ENCODE assay signal across 7 mouse cellular contexts in genomic region chr10:94115893-94116599, GRCm38 (mm10). TPM values are rescaled to one million over a fixed set of nuclear protein-coding genes. Genes with fewer than 3 reads are reported as not detected.
DNase-seq lines count a peak whose midpoint lies in the region; ATAC-seq and TF ChIP-seq lines count a peak whose summit lies in the region.

No protein-coding gene starts in this region.

- peak; percentile 70 for ATAC-seq in intestine, postnatal 0 days
- ATAC-seq in midbrain, embryonic 11.5 days (ENCODE audit: low FRiP score) = peak; percentile 70; the same call in 1 of the 2 replicates

- H3K4me1 ChIP-seq in embryonic facial prominence, embryonic 10.5 days = peaks cover 20% of the 10 kb centered on the region
- 0 out of 2 replicates have a peak, but pooled peaks cover 2% of the 10 kb centered on the region for H3K4me1 ChIP-seq in intestine, postnatal 0 days (replicated peaks; ENCODE audit: control insufficient read depth, insufficient read depth, low read length)
- no peaks in the 10 kb centered on the region for H3K4me1 ChIP-seq in midbrain, embryonic 11.5 days (ENCODE audit: control insufficient read depth, insufficient read depth, low read length)

- peak overlapping the region; percentile 32; the same call in 1 of the 2 replicates for H3K4me2 ChIP-seq in intestine, postnatal 0 days (replicated peaks; ENCODE audit: low read depth)
- H3K4me2 ChIP-seq in midbrain, embryonic 11.5 days = no peak overlapping the region

- peak; percentile 81 for TF ChIP-seq CTCF in intestine, postnatal 0 days (IDR thresholded peaks at IDR 0.05; ENCODE audit: low read depth)

- WGBS in embryonic facial prominence, embryonic 10.5 days = 37% methylated on average over 6 of the region's 6 CpGs
- WGBS in intestine, postnatal 0 days = 28% methylated on average over 6 of the region's 6 CpGs
- WGBS in midbrain, embryonic 11.5 days = 41% methylated on average over 6 of the region's 6 CpGs

- intact Hi-C loops in left cerebral cortex, postnatal 36 days (cut with DNase I) = loop anchor here (2.0 to 5.0 kb wide), 2 partner anchors 79 to 299 kb away; partner anchors contain the start of gene Fgd6

- no peak overlapping the region for H3K4me3 ChIP-seq in embryonic facial prominence, embryonic 10.5 days
- H3K4me3 ChIP-seq in intestine, postnatal 0 days (ENCODE audit: low read depth, low read length) = no peak overlapping the region
- H3K4me3 ChIP-seq in midbrain, embryonic 11.5 days (ENCODE audit: low read depth, low read length) = no peak overlapping the region

- H3K27ac ChIP-seq in embryonic facial prominence, embryonic 10.5 days (replicated peaks) = no peak overlapping the region
- peak overlapping the region; percentile 35; the same call in 1 of the 2 replicates for H3K27ac ChIP-seq in intestine, postnatal 0 days (ENCODE audit: low read depth, low read length)
- no peak overlapping the region for H3K27ac ChIP-seq in midbrain, embryonic 11.5 days (ENCODE audit: low read depth, low read length)

- H3K9ac ChIP-seq in intestine, postnatal 0 days (ENCODE audit: low read depth, low read length) = no peak overlapping the region
- no peak overlapping the region for H3K9ac ChIP-seq in midbrain, embryonic 11.5 days (ENCODE audit: low read length)

- peak; percentile 85 for DNase-seq in adrenal gland, postnatal 14 days
- DNase-seq in embryonic facial prominence, embryonic 10.5 days (ENCODE audit: low spot score) = peak; percentile 74
- peak; percentile 95 for DNase-seq in heart, adult 11 months
- peak; percentile 46 to 76 for DNase-seq in left cerebral cortex, postnatal 36 days (ENCODE audit: low spot score in 2 of 2)
- DNase-seq in midbrain, embryonic 11.5 days (ENCODE audit: low spot score, missing footprints) = peak; percentile 97
- peak; percentile 88 for DNase-seq in right cerebral cortex, postnatal 4 days

- peaks cover 6% of the 10 kb centered on the region for H3K36me3 ChIP-seq in embryonic facial prominence, embryonic 10.5 days (replicated peaks)
- H3K36me3 ChIP-seq in intestine, postnatal 0 days (ENCODE audit: control insufficient read depth, insufficient read depth) = 0 out of 2 replicates have a peak, but pooled peaks cover 7% of the 10 kb centered on the region
- no peaks in the 10 kb centered on the region for H3K36me3 ChIP-seq in midbrain, embryonic 11.5 days (ENCODE audit: control insufficient read depth, insufficient read depth, low read length)

- H3K27me3 ChIP-seq in embryonic facial prominence, embryonic 10.5 days (replicated peaks; ENCODE audit: low read depth, poor library complexity, severe bottlenecking) = no peaks in the 10 kb centered on the region
- H3K27me3 ChIP-seq in intestine, postnatal 0 days (replicated peaks; ENCODE audit: control insufficient read depth, insufficient read depth, low read length) = no peaks in the 10 kb centered on the region
- no peaks in the 10 kb centered on the region for H3K27me3 ChIP-seq in midbrain, embryonic 11.5 days (ENCODE audit: control insufficient read depth, insufficient read depth, low read length)

- H3K9me3 ChIP-seq in embryonic facial prominence, embryonic 10.5 days = no peaks in the 10 kb centered on the region
- no peaks in the 10 kb centered on the region for H3K9me3 ChIP-seq in intestine, postnatal 0 days (ENCODE audit: control insufficient read depth)
- H3K9me3 ChIP-seq in midbrain, embryonic 11.5 days (ENCODE audit: control insufficient read depth, low read length) = no peaks in the 10 kb centered on the region

RNA-seq across cellular contexts. Expression of gene Nr2c1, which starts 31.8 kb away (rescaled TPM):
- 13.2 and 14.0 TPM in 2 replicates for total RNA-seq in adrenal gland, postnatal 14 days (2021)
- polyA plus RNA-seq in embryonic facial prominence, embryonic 10.5 days (2016; fragmentation: Nextera tagmentation; extraction: Ambion mirVana) = 12.1 and 12.8 TPM in 2 replicates
- polyA plus RNA-seq in intestine, postnatal 0 days (2015; fragmentation: Nextera tagmentation; extraction: Ambion mirVana) = 3.8 and 4.2 TPM in 2 replicates
- 1 to 10 TPM; 7.3 to 8.6 TPM for total RNA-seq in left cerebral cortex, postnatal 36 days (2021)
- 10.8 and 12.2 TPM in 2 replicates for polyA plus RNA-seq in midbrain, embryonic 11.5 days (2014; fragmentation: Nextera tagmentation; extraction: Ambion mirVana)
